Mouse (Mus musculus): ENCODE data around the gene Tceanc2. TPM values are rescaled to one million over a fixed set of nuclear protein-coding genes. Genes with fewer than 3 reads are reported as not detected.

Tceanc2 gene
- polyA plus RNA-seq, 1 experiment from 2014 or later: 18.1 TPM

GRCm38 (mm10) chr4:107094484-107095187 is 84.3 kb downstream of the Tceanc2 start:
- no peak for ATAC-seq
- Histone ChIP-seq H3K4me3 (ENCODE audit: low read depth, low read length) (no peak overlapping the region), H3K4me1 (ENCODE audit: control insufficient read depth, insufficient read depth, low read length) (peaks cover 5% of the 10 kb centered on the region; the same call in 1 of the 2 replicates), H3K9me3 (replicated peaks; ENCODE audit: control insufficient read depth, low read length, poor library complexity, severe bottlenecking) (no peaks in the 10 kb centered on the region), H3K4me2 (ENCODE audit: low read length) (no peak overlapping the region), H3K36me3 (ENCODE audit: control insufficient read depth, insufficient read depth, low read length) (no peaks in the 10 kb centered on the region), H3K27ac (ENCODE audit: low read length) (no peak overlapping the region), H3K9ac (ENCODE audit: low read depth, low read length) (no peak overlapping the region), H3K27me3 (ENCODE audit: control insufficient read depth, insufficient read depth, low read depth, low read length) (no peaks in the 10 kb centered on the region)
- WGBS: 78% methylated on average over 16 of the region's 16 CpGs

- H3K27ac ChIP-seq (ENCODE audit: low read length): no peak overlapping the region
- no peak overlapping the region for H3K4me2 ChIP-seq (ENCODE audit: low read length)
- H3K36me3 ChIP-seq (ENCODE audit: control insufficient read depth, insufficient read depth, low read length): no peaks in the 10 kb centered on the region
- no peak for ATAC-seq
- no peaks in the 10 kb centered on the region for H3K9me3 ChIP-seq (replicated peaks; ENCODE audit: control insufficient read depth, low read length, poor library complexity, severe bottlenecking)
- H3K9ac ChIP-seq (ENCODE audit: low read depth, low read length): no peak overlapping the region
- H3K4me1 ChIP-seq (ENCODE audit: control insufficient read depth, insufficient read depth, low read length): peaks cover 2% of the 10 kb centered on the region; the same call in 1 of the 2 replicates
- H3K4me3 ChIP-seq (ENCODE audit: low read depth, low read length): no peak overlapping the region
- H3K27me3 ChIP-seq (ENCODE audit: control insufficient read depth, insufficient read depth, low read depth, low read length): no peaks in the 10 kb centered on the region
- 86% methylated on average over 14 of the region's 14 CpGs for WGBS
Observed at GRCm38 (mm10) chr4:107091696-107092095, 87.2 kb downstream of the Tceanc2 start.

- no peaks in the 10 kb centered on the region for H3K9me3 ChIP-seq (replicated peaks; ENCODE audit: control insufficient read depth, low read length, poor library complexity, severe bottlenecking)
- no peaks in the 10 kb centered on the region for H3K36me3 ChIP-seq (ENCODE audit: control insufficient read depth, insufficient read depth, low read length)
- H3K4me1 ChIP-seq (ENCODE audit: control insufficient read depth, insufficient read depth, low read length): peaks cover 14% of the 10 kb centered on the region
- peak; percentile 94 for ATAC-seq
- no peaks in the 10 kb centered on the region for H3K27me3 ChIP-seq (ENCODE audit: control insufficient read depth, insufficient read depth, low read depth, low read length)
- no peak overlapping the region; the same call in 1 of the 2 replicates for H3K4me2 ChIP-seq (ENCODE audit: low read length)
- H3K27ac ChIP-seq (ENCODE audit: low read length): peak overlapping the region; percentile 86
- 2% methylated on average over 6 of the region's 6 CpGs for WGBS
- H3K4me3 ChIP-seq (ENCODE audit: low read depth, low read length): no peak overlapping the region
- no peak overlapping the region for H3K9ac ChIP-seq (ENCODE audit: low read depth, low read length)
Observed at GRCm38 (mm10) chr4:107084858-107085257, 94.1 kb downstream of the Tceanc2 start.

- Histone ChIP-seq H3K27me3 (ENCODE audit: control insufficient read depth, insufficient read depth, low read depth, low read length) (no peaks in the 10 kb centered on the region), H3K4me3 (ENCODE audit: low read depth, low read length) (no peak overlapping the region), H3K4me2 (ENCODE audit: low read length) (no peak overlapping the region; the same call in 1 of the 2 replicates), H3K9ac (ENCODE audit: low read depth, low read length) (0 out of 2 replicates have a peak overlapping the region, but pooled peaks have one; percentile 12), H3K9me3 (replicated peaks; ENCODE audit: control insufficient read depth, low read length, poor library complexity, severe bottlenecking) (no peaks in the 10 kb centered on the region), H3K27ac (ENCODE audit: low read length) (peak overlapping the region; percentile 86), H3K36me3 (ENCODE audit: control insufficient read depth, insufficient read depth, low read length) (no peaks in the 10 kb centered on the region), H3K4me1 (ENCODE audit: control insufficient read depth, insufficient read depth, low read length) (peaks cover 14% of the 10 kb centered on the region)
- WGBS: 17% methylated on average over 1 of the region's 1 CpGs
- peak; percentile 57 for ATAC-seq
Observed at GRCm38 (mm10) chr4:107084343-107084742, 94.6 kb downstream of the Tceanc2 start.

Other genes with a start within 250 kb of the Tceanc2 start
- gene Mrpl37, start 112.2 kb downstream of the Tceanc2 start, polyA plus RNA-seq (2015; fragmentation: Nextera tagmentation; extraction: Ambion mirVana): 74.1 and 77.3 TPM in 2 replicates
- 4.1 and 7.2 TPM in 2 replicates for gene Cyb5rl, start 112.1 kb downstream of the Tceanc2 start, polyA plus RNA-seq (2015; fragmentation: Nextera tagmentation; extraction: Ambion mirVana)
- gene Cdcp2, start 82.2 kb downstream of the Tceanc2 start, polyA plus RNA-seq (2015; fragmentation: Nextera tagmentation; extraction: Ambion mirVana): not detected in 2 replicates
- gene Tmem59, start 717 bp downstream of the Tceanc2 start, polyA plus RNA-seq (2015; fragmentation: Nextera tagmentation; extraction: Ambion mirVana): 356 and 359 TPM in 2 replicates
- not detected in 2 replicates for gene Ldlrad1, start 30.1 kb upstream of the Tceanc2 start, polyA plus RNA-seq (2015; fragmentation: Nextera tagmentation; extraction: Ambion mirVana)
- 54.6 and 59.4 TPM in 2 replicates for gene Lrrc42, start 74.4 kb upstream of the Tceanc2 start, polyA plus RNA-seq (2015; fragmentation: Nextera tagmentation; extraction: Ambion mirVana)
- gene Hspb11, start 74.5 kb upstream of the Tceanc2 start, polyA plus RNA-seq (2015; fragmentation: Nextera tagmentation; extraction: Ambion mirVana): 35.6 and 39.6 TPM in 2 replicates
- gene Dio1, start 128.1 kb upstream of the Tceanc2 start, polyA plus RNA-seq (2015; fragmentation: Nextera tagmentation; extraction: Ambion mirVana): not detected in 2 replicates
- 52.2 and 53.2 TPM in 2 replicates for gene Yipf1, start 135.2 kb upstream of the Tceanc2 start, polyA plus RNA-seq (2015; fragmentation: Nextera tagmentation; extraction: Ambion mirVana)
- gene Ndc1, start 188.7 kb upstream of the Tceanc2 start, polyA plus RNA-seq (2015; fragmentation: Nextera tagmentation; extraction: Ambion mirVana): 19.3 and 19.8 TPM in 2 replicates

Measured in midbrain, embryonic 16.5 days (tissue).